Mouse (Mus musculus): ENCODE results near the gene Trim44.

DNA sequence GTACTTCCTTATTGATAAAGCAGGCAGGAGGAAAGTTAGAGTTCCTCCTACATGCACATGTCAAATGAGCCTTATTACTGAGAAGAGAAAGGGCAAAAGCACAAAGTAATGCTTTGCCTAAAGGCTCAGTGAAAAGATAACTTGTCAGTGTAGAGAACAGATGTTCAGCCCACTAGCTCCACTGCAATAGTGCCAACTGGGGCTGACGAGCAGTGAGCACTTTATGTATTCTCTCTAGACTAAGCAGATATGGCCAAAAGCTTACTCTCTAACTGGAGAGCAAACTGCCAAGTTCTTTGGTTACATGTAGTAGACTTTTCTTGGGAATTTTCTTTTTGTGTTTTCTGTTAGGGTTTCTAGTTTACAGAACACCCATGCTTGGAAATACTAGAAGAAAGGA, 53.6 kb downstream of the Trim44 start:
- TF ChIP-seq POLR2A (IDR thresholded peaks at IDR 0.05; ENCODE audit: borderline replicate concordance, control insufficient read depth, low read depth, low read length): no peak
- no peak for TF ChIP-seq CTCF (IDR thresholded peaks at IDR 0.05; ENCODE audit: control insufficient read depth, insufficient read depth, low read length)
